Mouse (Mus musculus): ENCODE data around the gene Zmiz1.

Zmiz1 gene

GRCm38 (mm10) chr14:25533631-25534395 lies 74.8 kb downstream of the Zmiz1 start:
- no peak for DNase-seq (ENCODE audit: low spot score in 2 of 2)

GRCm38 (mm10) chr14:25534396-25534769 lies 75.4 kb downstream of the Zmiz1 start:
- no peak for DNase-seq (ENCODE audit: low spot score in 2 of 2)

- no peak for DNase-seq (ENCODE audit: low spot score in 2 of 2)
Measured at GRCm38 (mm10) chr14:25534918-25535582, 76.1 kb downstream of the Zmiz1 start.

GRCm38 (mm10) chr14:25535583-25535943 lies 76.6 kb downstream of the Zmiz1 start:
- no peak for DNase-seq (ENCODE audit: low spot score in 2 of 2)

GRCm38 (mm10) chr14:25536476-25536875 lies 77.5 kb downstream of the Zmiz1 start:
- DNase-seq (ENCODE audit: low spot score in 2 of 2), result no peak

- no peak for DNase-seq (ENCODE audit: low spot score in 2 of 2)
Measured at GRCm38 (mm10) chr14:25537351-25537750, 78.4 kb downstream of the Zmiz1 start.

- no peak for DNase-seq (ENCODE audit: low spot score in 2 of 2)
Measured at GRCm38 (mm10) chr14:25538522-25538921, 79.5 kb downstream of the Zmiz1 start.

GRCm38 (mm10) chr14:25539493-25540116 lies 80.6 kb downstream of the Zmiz1 start:
- DNase-seq (ENCODE audit: low spot score in 2 of 2), result no peak

GRCm38 (mm10) chr14:25540172-25540571 lies 81.2 kb downstream of the Zmiz1 start:
- no peak for DNase-seq (ENCODE audit: low spot score in 2 of 2)

GRCm38 (mm10) chr14:25541213-25541612 lies 82.2 kb downstream of the Zmiz1 start:
- DNase-seq (ENCODE audit: low spot score in 2 of 2), result no peak

- DNase-seq (ENCODE audit: low spot score in 2 of 2), result no peak
Measured at GRCm38 (mm10) chr14:25543098-25543497, 84.1 kb downstream of the Zmiz1 start.

GRCm38 (mm10) chr14:25543927-25544326 lies 84.9 kb downstream of the Zmiz1 start:
- DNase-seq (ENCODE audit: low spot score in 2 of 2), result no peak

- DNase-seq (ENCODE audit: low spot score in 2 of 2), result no peak
Measured at GRCm38 (mm10) chr14:25546852-25547621, 88.1 kb downstream of the Zmiz1 start.

- DNase-seq (ENCODE audit: low spot score in 2 of 2), result no peak
Measured at GRCm38 (mm10) chr14:25547882-25548281, 88.9 kb downstream of the Zmiz1 start.

- no peak for DNase-seq (ENCODE audit: low spot score in 2 of 2)
Measured at GRCm38 (mm10) chr14:25548650-25549049, 89.7 kb downstream of the Zmiz1 start.

- DNase-seq (ENCODE audit: low spot score in 2 of 2), result no peak
Measured at GRCm38 (mm10) chr14:25549125-25549524, 90.1 kb downstream of the Zmiz1 start.

- no peak for DNase-seq (ENCODE audit: low spot score in 2 of 2)
Measured at GRCm38 (mm10) chr14:25549871-25550840, 91.2 kb downstream of the Zmiz1 start.

- no peak for DNase-seq (ENCODE audit: low spot score in 2 of 2)
Measured at GRCm38 (mm10) chr14:25551731-25552130, 92.7 kb downstream of the Zmiz1 start.

- no peak for DNase-seq (ENCODE audit: low spot score in 2 of 2)
Measured at GRCm38 (mm10) chr14:25553382-25553781, 94.4 kb downstream of the Zmiz1 start.

- DNase-seq (ENCODE audit: low spot score in 2 of 2), result no peak
Measured at GRCm38 (mm10) chr14:25554781-25555180, 95.8 kb downstream of the Zmiz1 start.

GRCm38 (mm10) chr14:25555291-25555781 lies 96.4 kb downstream of the Zmiz1 start:
- no peak for DNase-seq (ENCODE audit: low spot score in 2 of 2)

Data from spleen, postnatal 10 days (tissue).